Comparison of ENCODE assay signal across 26 mouse cellular contexts in the genomic region with DNA sequence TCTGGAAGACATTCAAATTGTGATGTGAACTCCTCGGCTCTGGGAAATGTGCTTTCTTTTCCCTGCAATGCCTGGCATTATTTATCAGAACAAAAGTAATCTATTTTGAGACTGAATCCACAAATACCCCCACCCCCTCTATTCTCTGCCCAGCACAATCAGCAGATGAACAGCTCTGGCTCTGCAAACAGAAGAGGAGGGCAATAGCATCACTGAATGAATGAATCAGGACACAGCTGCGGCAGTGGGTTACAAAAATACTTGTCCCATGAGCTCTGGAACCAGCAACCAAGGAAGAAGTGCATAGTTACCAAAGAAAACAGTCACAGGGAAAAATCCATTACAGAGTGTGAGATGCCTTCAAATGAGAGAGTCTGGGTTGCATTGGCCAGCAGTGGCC. TPM values are rescaled to one million over a fixed set of nuclear protein-coding genes. Genes with fewer than 3 reads are reported as not detected.
A peak's percentile ranks its signal among the peaks of the same experiment; 100 is the strongest.
DNase-seq lines count a peak whose midpoint lies in the region; ATAC-seq and TF ChIP-seq lines count a peak whose summit lies in the region.
"Had no signal": no experiment of that assay in that cellular context is flagged by ENCODE, and none has a peak within 500 bp of the region (broad histone marks: within the 10 kb centered on the region; RNA-seq: fewer than 3 reads in every experiment).

No protein-coding gene starts in this region.

- DNase-seq in forebrain, postnatal 0 days, result peak; percentile 6
- no peak for DNase-seq in forebrain, embryonic 11.5 days (ENCODE audit: low spot score)
- peak in 1 of 2 experiments; percentile 41 for DNase-seq in layer of hippocampus, adult 2 months (ENCODE audit: low spot score in 2 of 2)
- no peak for DNase-seq in layer of hippocampus, adult 11-12 months (ENCODE audit: low spot score)
- no peak for DNase-seq in liver, embryonic 13.5 days
- DNase-seq in liver, embryonic 11.5 days (ENCODE audit: low spot score), result no peak
- DNase-seq in adipocyte (ENCODE audit: low spot score), result peak; percentile 17
- DNase-seq: adrenal gland, postnatal 36 days; cerebellum, adult 11 months; cerebellum, postnatal 10 days; heart, postnatal 10 days; kidney, adult 9 months; kidney, postnatal 14 days; lung, adult 18-20 months; lung, postnatal 10 days; right cerebral cortex, postnatal 4 days; thymus, adult 18-20 months; thymus, postnatal 36 days had no signal

- no peak overlapping the region for H3K4me2 ChIP-seq in forebrain, postnatal 0 days (ENCODE audit: low read depth)
- no peak overlapping the region for H3K4me2 ChIP-seq in forebrain, embryonic 11.5 days (ENCODE audit: low read depth, low read length, severe bottlenecking)
- H3K4me2 ChIP-seq in liver, embryonic 13.5 days, result no peak overlapping the region
- H3K4me2 ChIP-seq in liver, embryonic 11.5 days, result no peak overlapping the region
- no peak overlapping the region for H3K4me2 ChIP-seq in midbrain, embryonic 15.5 days
- H3K4me2 ChIP-seq: embryonic facial prominence, embryonic 12.5 days; forebrain, embryonic 12.5 days; heart, embryonic 11.5 days; intestine, embryonic 15.5 days; limb, embryonic 13.5 days; stomach, embryonic 15.5 days had no signal

- H3K27me3 ChIP-seq in forebrain, postnatal 0 days (ENCODE audit: insufficient read depth, low read length), result no peaks in the 10 kb centered on the region
- H3K27me3 ChIP-seq in forebrain, embryonic 11.5 days (ENCODE audit: control insufficient read depth, insufficient read depth, low read length), result no peaks in the 10 kb centered on the region
- H3K27me3 ChIP-seq in liver, embryonic 13.5 days, result no peaks in the 10 kb centered on the region
- no peaks in the 10 kb centered on the region for H3K27me3 ChIP-seq in liver, embryonic 11.5 days (replicated peaks; ENCODE audit: control insufficient read depth, insufficient read depth, low read length)
- no peaks in the 10 kb centered on the region for H3K27me3 ChIP-seq in midbrain, embryonic 15.5 days (replicated peaks)
- H3K27me3 ChIP-seq: embryonic facial prominence, embryonic 12.5 days; forebrain, embryonic 12.5 days; intestine, embryonic 15.5 days; limb, embryonic 13.5 days; stomach, embryonic 15.5 days had no signal

- WGBS in forebrain, postnatal 0 days, result 44% methylated on average over 2 of the region's 2 CpGs
- WGBS in forebrain, embryonic 11.5 days, result 66% methylated on average over 2 of the region's 2 CpGs
- 67% methylated on average over 2 of the region's 2 CpGs for WGBS in liver, embryonic 13.5 days (ENCODE audit: insufficient replicate concordance)
- WGBS in liver, embryonic 11.5 days, result 77% methylated on average over 2 of the region's 2 CpGs
- 59% methylated on average over 2 of the region's 2 CpGs for WGBS in midbrain, embryonic 15.5 days

- no peaks in the 10 kb centered on the region for H3K36me3 ChIP-seq in forebrain, postnatal 0 days (ENCODE audit: insufficient read depth)
- no peaks in the 10 kb centered on the region for H3K36me3 ChIP-seq in forebrain, embryonic 11.5 days (ENCODE audit: control insufficient read depth, insufficient read depth, low read length)
- H3K36me3 ChIP-seq in liver, embryonic 13.5 days, result peaks cover 9% of the 10 kb centered on the region; the same call in 1 of the 2 replicates
- H3K36me3 ChIP-seq in liver, embryonic 11.5 days (ENCODE audit: control insufficient read depth, insufficient read depth, low read length), result no peaks in the 10 kb centered on the region
- no peaks in the 10 kb centered on the region for H3K36me3 ChIP-seq in midbrain, embryonic 15.5 days (replicated peaks)
- H3K36me3 ChIP-seq: embryonic facial prominence, embryonic 12.5 days; forebrain, embryonic 12.5 days; intestine, embryonic 15.5 days; midbrain, embryonic 10.5 days; stomach, embryonic 15.5 days had no signal

- no peaks in the 10 kb centered on the region for H3K9me3 ChIP-seq in forebrain, postnatal 0 days (ENCODE audit: low read length)
- no peaks in the 10 kb centered on the region for H3K9me3 ChIP-seq in forebrain, embryonic 11.5 days (ENCODE audit: control insufficient read depth, low read length)
- H3K9me3 ChIP-seq in liver, embryonic 13.5 days (replicated peaks), result no peaks in the 10 kb centered on the region
- H3K9me3 ChIP-seq in liver, embryonic 11.5 days (ENCODE audit: control insufficient read depth, low read length), result no peaks in the 10 kb centered on the region
- no peaks in the 10 kb centered on the region for H3K9me3 ChIP-seq in midbrain, embryonic 15.5 days
- H3K9me3 ChIP-seq: embryonic facial prominence, embryonic 12.5 days; forebrain, embryonic 12.5 days; intestine, embryonic 15.5 days; limb, embryonic 13.5 days; midbrain, embryonic 10.5 days; stomach, embryonic 15.5 days had no signal

- no peak overlapping the region for H3K4me3 ChIP-seq in forebrain, postnatal 0 days (ENCODE audit: low read depth, low read length)
- no peak overlapping the region for H3K4me3 ChIP-seq in forebrain, embryonic 11.5 days (ENCODE audit: low read depth, low read length)
- H3K4me3 ChIP-seq in layer of hippocampus, adult 2 months, result no peak overlapping the region
- no peak overlapping the region for H3K4me3 ChIP-seq in liver, embryonic 13.5 days (replicated peaks)
- no peak overlapping the region for H3K4me3 ChIP-seq in liver, embryonic 11.5 days (ENCODE audit: low read depth, low read length)
- H3K4me3 ChIP-seq in midbrain, embryonic 15.5 days, result no peak overlapping the region
- H3K4me3 ChIP-seq: embryonic facial prominence, embryonic 12.5 days; forebrain, embryonic 12.5 days; intestine, embryonic 15.5 days; limb, embryonic 13.5 days; midbrain, embryonic 10.5 days; stomach, embryonic 15.5 days had no signal

- H3K4me1 ChIP-seq in forebrain, postnatal 0 days (ENCODE audit: insufficient read depth), result peaks cover 5% of the 10 kb centered on the region
- H3K4me1 ChIP-seq in forebrain, embryonic 11.5 days (replicated peaks; ENCODE audit: control insufficient read depth, insufficient read depth, low read length), result no peaks in the 10 kb centered on the region
- H3K4me1 ChIP-seq in liver, embryonic 13.5 days (replicated peaks), result peaks cover 41% of the 10 kb centered on the region
- peaks cover 7% of the 10 kb centered on the region; the same call in 1 of the 2 replicates for H3K4me1 ChIP-seq in liver, embryonic 11.5 days (replicated peaks; ENCODE audit: control insufficient read depth, insufficient read depth, low read length)
- peaks cover 12% of the 10 kb centered on the region for H3K4me1 ChIP-seq in midbrain, embryonic 15.5 days
- H3K4me1 ChIP-seq: embryonic facial prominence, embryonic 12.5 days had no signal

- no peak overlapping the region for H3K27ac ChIP-seq in forebrain, postnatal 0 days (ENCODE audit: low read depth, low read length)
- H3K27ac ChIP-seq in forebrain, embryonic 11.5 days (ENCODE audit: low read depth, low read length), result no peak overlapping the region
- H3K27ac ChIP-seq in layer of hippocampus, adult 2 months, result peak overlapping the region; percentile 64
- peak overlapping the region; percentile 37; the same call in 1 of the 2 replicates for H3K27ac ChIP-seq in liver, embryonic 13.5 days
- no peak overlapping the region for H3K27ac ChIP-seq in liver, embryonic 11.5 days (ENCODE audit: low read depth, low read length)
- H3K27ac ChIP-seq in midbrain, embryonic 15.5 days, result no peak overlapping the region
- H3K27ac ChIP-seq: embryonic facial prominence, embryonic 12.5 days; forebrain, embryonic 12.5 days; intestine, embryonic 15.5 days; limb, embryonic 13.5 days; midbrain, embryonic 10.5 days; stomach, embryonic 15.5 days had no signal

- no peak for TF ChIP-seq CTCF in forebrain, postnatal 0 days (IDR thresholded peaks at IDR 0.05; ENCODE audit: low read depth)
- TF ChIP-seq CTCF in layer of hippocampus, adult 2 months (conservative IDR thresholded peaks at IDR 0.05), result no peak

- no peak overlapping the region for H3K9ac ChIP-seq in forebrain, postnatal 0 days
- no peak overlapping the region for H3K9ac ChIP-seq in forebrain, embryonic 11.5 days (ENCODE audit: low read length)
- 0 out of 2 replicates have a peak overlapping the region, but pooled peaks have one; percentile 20 for H3K9ac ChIP-seq in liver, embryonic 13.5 days
- H3K9ac ChIP-seq in liver, embryonic 11.5 days (ENCODE audit: low read depth, low read length), result no peak overlapping the region
- H3K9ac ChIP-seq in midbrain, embryonic 15.5 days, result no peak overlapping the region
- H3K9ac ChIP-seq: embryonic facial prominence, embryonic 12.5 days; forebrain, embryonic 12.5 days; intestine, embryonic 15.5 days; limb, embryonic 13.5 days; stomach, embryonic 15.5 days had no signal

- 0 out of 2 replicates have a peak, but pooled peaks have one; percentile 4 for ATAC-seq in forebrain, postnatal 0 days
- no peak for ATAC-seq in forebrain, embryonic 11.5 days (replicated peaks; ENCODE audit: low FRiP score)
- no peak for ATAC-seq in liver, embryonic 13.5 days (ENCODE audit: low read depth)
- no peak for ATAC-seq in liver, embryonic 11.5 days (replicated peaks; ENCODE audit: low FRiP score)
- ATAC-seq in midbrain, embryonic 15.5 days (replicated peaks), result no peak
- ATAC-seq: intestine, embryonic 15.5 days had no signal

RNA-seq across cellular contexts. Expression of a gene that starts 28.4 kb away (rescaled TPM):
- 299 and 313 TPM in 2 replicates for total RNA-seq in forebrain, postnatal 0 days (2014; rRNA removed)
- polyA plus RNA-seq in forebrain, postnatal 0 days (2015; fragmentation: Nextera tagmentation; extraction: Ambion mirVana), result 258 and 305 TPM in 2 replicates
- polyA plus RNA-seq in forebrain, embryonic 11.5 days (2014; fragmentation: Nextera tagmentation; extraction: Ambion mirVana), result 147 TPM in 2 replicates
- total RNA-seq in layer of hippocampus, adult 2 months (2021), result 100 to 1,000 TPM; 349 to 374 TPM
- 40.2 and 46.7 TPM in 2 replicates for polyA plus RNA-seq in liver, embryonic 13.5 days (2015; fragmentation: Nextera tagmentation; extraction: Ambion mirVana)
- polyA plus RNA-seq in liver, embryonic 11.5 days (2014; fragmentation: Nextera tagmentation; extraction: Ambion mirVana), result 81.6 and 85.7 TPM in 2 replicates
- 253 and 260 TPM in 2 replicates for polyA plus RNA-seq in midbrain, embryonic 15.5 days (2015; fragmentation: Nextera tagmentation; extraction: Ambion mirVana)

RNA-seq across cellular contexts. Expression of a gene that starts 29.3 kb away (rescaled TPM):
- total RNA-seq in forebrain, postnatal 0 days (2014; rRNA removed), result 28.9 and 44.9 TPM in 2 replicates
- polyA plus RNA-seq in forebrain, postnatal 0 days (2015; fragmentation: Nextera tagmentation; extraction: Ambion mirVana), result 88.4 and 97.7 TPM in 2 replicates
- 52.2 and 58.6 TPM in 2 replicates for polyA plus RNA-seq in forebrain, embryonic 11.5 days (2014; fragmentation: Nextera tagmentation; extraction: Ambion mirVana)
- 10 to 100 TPM; 64.8 to 67.1 TPM for total RNA-seq in layer of hippocampus, adult 2 months (2021)
- polyA plus RNA-seq in liver, embryonic 13.5 days (2015; fragmentation: Nextera tagmentation; extraction: Ambion mirVana), result 57.0 and 59.8 TPM in 2 replicates
- polyA plus RNA-seq in liver, embryonic 11.5 days (2014; fragmentation: Nextera tagmentation; extraction: Ambion mirVana), result 78.9 and 81.2 TPM in 2 replicates
- polyA plus RNA-seq in midbrain, embryonic 15.5 days (2015; fragmentation: Nextera tagmentation; extraction: Ambion mirVana), result 79.0 and 80.2 TPM in 2 replicates

RNA-seq across cellular contexts. Expression of a gene that starts 41.9 kb away (rescaled TPM):
- 4.8 and 10.3 TPM in 2 replicates for total RNA-seq in forebrain, postnatal 0 days (2014; rRNA removed)
- 3.5 and 5.7 TPM in 2 replicates for polyA plus RNA-seq in forebrain, postnatal 0 days (2015; fragmentation: Nextera tagmentation; extraction: Ambion mirVana)
- polyA plus RNA-seq in forebrain, embryonic 11.5 days (2014; fragmentation: Nextera tagmentation; extraction: Ambion mirVana), result 18.2 and 18.6 TPM in 2 replicates
- total RNA-seq in layer of hippocampus, adult 2 months (2021), result 1 to 10 TPM; 7.8 to 9.4 TPM
- polyA plus RNA-seq in liver, embryonic 13.5 days (2015; fragmentation: Nextera tagmentation; extraction: Ambion mirVana), result 14.0 and 14.3 TPM in 2 replicates
- 26.3 and 27.5 TPM in 2 replicates for polyA plus RNA-seq in liver, embryonic 11.5 days (2014; fragmentation: Nextera tagmentation; extraction: Ambion mirVana)
- polyA plus RNA-seq in midbrain, embryonic 15.5 days (2015; fragmentation: Nextera tagmentation; extraction: Ambion mirVana), result 15.5 and 17.7 TPM in 2 replicates

Comparison
In these comparisons a context has a peak if more than half of its experiments do, and no peak if none do; other contexts are left out.
1. DNase-seq: peak in forebrain, postnatal 0 days (single experiment) and adipocyte (single experiment); none in forebrain, embryonic 11.5 days (single experiment), layer of hippocampus, adult 11-12 months (single experiment), liver, embryonic 13.5 days (single experiment) and liver, embryonic 11.5 days (single experiment).
2. H3K27ac ChIP-seq: peak in layer of hippocampus, adult 2 months (single experiment) and liver, embryonic 13.5 days (single experiment); none in forebrain, postnatal 0 days (single experiment), forebrain, embryonic 11.5 days (single experiment), liver, embryonic 11.5 days (single experiment) and midbrain, embryonic 15.5 days (single experiment).